Mouse (Mus musculus) liver, embryonic 14.5 days (tissue): Measurements from ENCODE around the gene Apobec3. TPM values are rescaled to one million over a fixed set of nuclear protein-coding genes. Genes with fewer than 3 reads are reported as not detected.

Experiments used
- ATAC-seq: fragments of 200-750 bp; cut with Nextera tagmentation; 2 replicates; pipeline ENCODE4 v1.8.0; 2017; ENCODE audit warnings: moderate number of reproducible peaks, mild to moderate bottlenecking, moderate library complexity; ENCODE audit not compliant: insufficient read depth
- DNase-seq, 3 experiments: peaks; one replicate each; pipeline ENCODE4 v3.0.0-alpha.2; 2012 to 2013; ENCODE audit warnings: low read depth in 3 of 3, low spot score in 3 of 3
- H3K27ac ChIP-seq: fragments of 300-500 bp; sonication (generic); 2 replicates; pipeline ENCODE4 v1.5.1; 2014; ENCODE audit warnings: moderate library complexity, mild to moderate bottlenecking, control low read depth, inconsistent platforms
- H3K27me3 ChIP-seq: fragments of 300-500 bp; sonication (generic); 2 replicates; pipeline ENCODE4 v1.6.1; 2014; ENCODE audit warnings: mild to moderate bottlenecking, low read length, moderate library complexity; ENCODE audit not compliant: control insufficient read depth, insufficient read depth
- H3K36me3 ChIP-seq: fragments of 300-500 bp; sonication (generic); replicated peaks from 2 replicates; pipeline ENCODE4 v1.6.1; 2014; ENCODE audit warnings: low read depth; ENCODE audit not compliant: control insufficient read depth, insufficient read depth
- H3K4me1 ChIP-seq, 2 experiments: fragments of 200-500 bp in 1 of 2; fragments of 300-500 bp in 1 of 2; sonication (generic) in 1 of 2; replicated peaks; 2 replicates each; pipeline ENCODE4 v1.6.1; 2012 to 2014; ENCODE audit warnings: antibody characterized with exemption in 1 of 2, inconsistent platforms in 1 of 2, low read length in 1 of 2; ENCODE audit not compliant: control insufficient read depth in 2 of 2, insufficient read depth in 2 of 2
- H3K4me2 ChIP-seq: fragments of 300-500 bp; sonication (generic); 2 replicates; pipeline ENCODE4 v1.6.1; 2014; ENCODE audit warnings: low read depth, mild to moderate bottlenecking, control low read depth, moderate library complexity
- H3K4me3 ChIP-seq, 2 experiments: fragments of 200-500 bp in 1 of 2; fragments of 300-500 bp in 1 of 2; sonication (generic) in 1 of 2; 2 replicates each; pipeline ENCODE4 v1.5.1; 2012 to 2014; ENCODE audit warnings: low read depth in 2 of 2, low read length in 2 of 2, mild to moderate bottlenecking in 2 of 2, control low read depth in 1 of 2, inconsistent platforms in 1 of 2, moderate library complexity in 1 of 2; ENCODE audit not compliant: insufficient read depth in 1 of 2
- H3K9ac ChIP-seq: fragments of 300-500 bp; sonication (generic); replicated peaks from 2 replicates; pipeline ENCODE4 v1.6.1; 2014; ENCODE audit warnings: mild to moderate bottlenecking, control low read depth, moderate library complexity
- H3K9me3 ChIP-seq: fragments of 300-500 bp; sonication (generic); 2 replicates; pipeline ENCODE4 v1.6.1; 2016; ENCODE audit warnings: low read length, mixed read lengths; ENCODE audit not compliant: control insufficient read depth
- CTCF ChIP-seq: IDR thresholded peaks from 2 replicates; pipeline ENCODE4 v1.5.1; 2016; ENCODE audit warnings: antibody characterized with exemption, low read depth, control low read depth
- EP300 ChIP-seq: IDR thresholded peaks from 2 replicates; pipeline ENCODE4 v1.6.1; 2016; ENCODE audit warnings: antibody characterized with exemption, low read depth
- WGBS: fragments of 180-500 bp; shearing (Covaris S2); extraction: QIAGEN DNeasy Blood & Tissue Kit; methylation state at CpG from one replicate; pipeline ENCODE4 v1.1.7; 2014; ENCODE audit not compliant: insufficient replicate concordance; 5-methylcytosine and 5-hydroxymethylcytosine counted together
- polyA plus RNA-seq, 2 experiments: library from polyadenylated mRNA; depleted of rRNA in 1 of 2; stranded (reverse) in 1 of 2; unstranded in 1 of 2; fragments of >200 nt; fragmentation: Nextera tagmentation in 1 of 2; extraction: Ambion mirVana in 1 of 2; gene quantifications; 2 replicates each; pipeline versions ENCODE4 v1.2.1 to v1.2.3; 2012 to 2014

Gene Apobec3
- polyA plus RNA-seq, 2 experiments, result 29.8 to 34.3 TPM

- no peak for DNase-seq
- Histone ChIP-seq H3K27ac (no peak overlapping the region), H3K4me1 (no peaks in the 10 kb centered on the region), H3K27me3 (peaks cover 18% of the 10 kb centered on the region), H3K9me3 (no peaks in the 10 kb centered on the region), H3K36me3 (no peaks in the 10 kb centered on the region), H3K9ac (no peak overlapping the region), H3K4me2 (no peak overlapping the region), H3K4me3 (no peak overlapping the region)
- no peak for ATAC-seq
- TF ChIP-seq CTCF (no peak), EP300 (no peak)
- WGBS, result 83% methylated on average over 16 of the region's 16 CpGs
Measured at GRCm38 (mm10) chr15:79939913-79940312, 48.5 kb downstream of the Apobec3 start.

GRCm38 (mm10) chr15:79940932-79941331 lies 49.5 kb downstream of the Apobec3 start:
- Histone ChIP-seq H3K27me3 (peaks cover 8% of the 10 kb centered on the region), H3K9ac (no peak overlapping the region), H3K4me3 (no peak overlapping the region), H3K4me2 (no peak overlapping the region), H3K27ac (no peak overlapping the region), H3K36me3 (no peaks in the 10 kb centered on the region), H3K9me3 (no peaks in the 10 kb centered on the region), H3K4me1 (no peaks in the 10 kb centered on the region)
- TF ChIP-seq EP300 (no peak), CTCF (peak; percentile 94)
- 21% methylated on average over 8 of the region's 8 CpGs for WGBS
- ATAC-seq (no peak), DNase-seq (peak in 1 of 3 experiments; percentile 36)

GRCm38 (mm10) chr15:79942541-79942940 lies 51.1 kb downstream of the Apobec3 start:
- H3K4me2 ChIP-seq, result no peak overlapping the region
- H3K36me3 ChIP-seq, result no peaks in the 10 kb centered on the region
- no peak overlapping the region for H3K9ac ChIP-seq
- no peak overlapping the region for H3K27ac ChIP-seq
- H3K4me3 ChIP-seq, result no peak overlapping the region
- H3K9me3 ChIP-seq, result no peaks in the 10 kb centered on the region
- H3K4me1 ChIP-seq, result no peaks in the 10 kb centered on the region
- 83% methylated on average over 6 of the region's 6 CpGs for WGBS
- H3K27me3 ChIP-seq, result peaks cover 5% of the 10 kb centered on the region; the same call in 1 of the 2 replicates
- TF ChIP-seq CTCF, result no peak
- no peak for TF ChIP-seq EP300
- no peak for ATAC-seq
- DNase-seq, result no peak

GRCm38 (mm10) chr15:79943584-79943983 lies 52.1 kb downstream of the Apobec3 start:
- WGBS, result 63% methylated on average over 3 of the region's 3 CpGs
- H3K27ac ChIP-seq, result no peak overlapping the region
- no peaks in the 10 kb centered on the region for H3K36me3 ChIP-seq
- no peaks in the 10 kb centered on the region for H3K27me3 ChIP-seq
- no peak overlapping the region for H3K4me2 ChIP-seq
- no peak for TF ChIP-seq EP300
- no peak for TF ChIP-seq CTCF
- H3K9ac ChIP-seq, result no peak overlapping the region
- ATAC-seq (no peak), DNase-seq (no peak)
- no peak overlapping the region for H3K4me3 ChIP-seq
- no peaks in the 10 kb centered on the region for H3K4me1 ChIP-seq
- no peaks in the 10 kb centered on the region for H3K9me3 ChIP-seq

GRCm38 (mm10) chr15:79944948-79945347 lies 53.5 kb downstream of the Apobec3 start:
- Histone ChIP-seq H3K4me1 (no peaks in the 10 kb centered on the region), H3K9ac (no peak overlapping the region), H3K4me3 (no peak overlapping the region), H3K27ac (no peak overlapping the region), H3K9me3 (no peaks in the 10 kb centered on the region), H3K4me2 (no peak overlapping the region), H3K36me3 (no peaks in the 10 kb centered on the region), H3K27me3 (no peaks in the 10 kb centered on the region)
- TF ChIP-seq CTCF, result no peak
- no peak for TF ChIP-seq EP300
- no peak for ATAC-seq
- DNase-seq, result no peak
- 63% methylated on average over 5 of the region's 5 CpGs for WGBS
